ENCODE assay signal across 8 mouse cellular contexts in the genomic region with DNA sequence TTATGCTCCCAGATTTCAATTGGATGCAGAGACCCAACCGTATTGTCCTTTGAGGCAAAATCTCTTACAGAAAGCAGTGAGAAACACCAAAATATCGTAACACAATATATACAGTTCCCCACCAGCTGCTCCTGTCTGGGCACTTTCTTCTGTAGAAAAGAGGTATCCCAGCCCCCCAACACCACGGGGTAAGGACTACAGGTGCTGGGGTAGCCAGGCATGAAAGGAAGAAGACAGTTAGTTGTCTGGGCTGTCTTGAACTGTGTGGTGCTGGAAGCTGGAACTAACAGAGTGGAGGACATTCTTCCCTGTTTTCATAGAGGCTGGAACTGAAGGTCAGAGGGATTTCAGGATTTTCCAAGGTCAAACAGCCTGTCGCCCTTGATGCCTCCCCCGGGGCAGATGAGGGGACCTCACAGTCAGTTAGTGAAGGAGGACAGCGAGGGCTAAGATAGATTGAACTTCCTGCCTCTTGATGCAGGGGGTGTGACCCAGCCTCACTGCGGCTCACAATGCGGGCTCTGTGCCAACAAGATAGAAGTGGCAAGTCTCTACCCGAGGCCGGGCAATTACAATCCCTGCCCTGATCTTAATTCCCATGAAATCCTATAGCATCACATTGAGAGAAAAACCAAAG.
DNase-seq lines count a peak whose midpoint lies in the region; ATAC-seq and TF ChIP-seq lines count a peak whose summit lies in the region.

No protein-coding gene starts in this region.

- no peaks in the 10 kb centered on the region for H3K9me3 ChIP-seq in heart, embryonic 11.5 days (replicated peaks; ENCODE audit: control insufficient read depth, low read length)
- H3K9me3 ChIP-seq in midbrain, postnatal 0 days (ENCODE audit: low read length), result no peaks in the 10 kb centered on the region

- intact Hi-C loops in heart, adult 2 months (cut with DNase I), result no loop called here

- H3K27ac ChIP-seq in heart, embryonic 11.5 days (ENCODE audit: low read depth, low read length), result peak overlapping the region; percentile 75
- H3K27ac ChIP-seq in heart, adult 2 months, result no peak overlapping the region
- no peak overlapping the region for H3K27ac ChIP-seq in midbrain, postnatal 0 days (ENCODE audit: low read depth, low read length)

- no peak for TF ChIP-seq EP300 in heart, adult 2 months (IDR thresholded peaks at IDR 0.05; ENCODE audit: insufficient read depth, low read depth, low read length)

- no peaks in the 10 kb centered on the region for H3K36me3 ChIP-seq in heart, embryonic 11.5 days (ENCODE audit: control insufficient read depth, insufficient read depth, low read length)
- no peaks in the 10 kb centered on the region for H3K36me3 ChIP-seq in heart, adult 2 months (ENCODE audit: control insufficient read depth, insufficient read depth, low read length)
- H3K36me3 ChIP-seq in midbrain, postnatal 0 days (ENCODE audit: insufficient read depth, low read length), result no peaks in the 10 kb centered on the region

- ATAC-seq in heart, embryonic 11.5 days (replicated peaks; ENCODE audit: insufficient number of reproducible peaks, low FRiP score, low TSS enrichment), result 0 out of 2 replicates have a peak, but pooled peaks have one; percentile 55
- ATAC-seq in granulocyte monocyte progenitor cell, adult 5-6 weeks (replicated peaks; ENCODE audit: poor library complexity, severe bottlenecking), result peak; percentile 52
- no peak for ATAC-seq in midbrain, postnatal 0 days (ENCODE audit: low FRiP score)

- TF ChIP-seq CTCF in heart, adult 2 months (IDR thresholded peaks at IDR 0.05), result no peak
- TF ChIP-seq CTCF in midbrain, postnatal 0 days (IDR thresholded peaks at IDR 0.05), result no peak

- H3K9ac ChIP-seq in heart, embryonic 11.5 days (ENCODE audit: low read depth, low read length), result peak overlapping the region; percentile 36; the same call in 1 of the 2 replicates
- H3K9ac ChIP-seq in heart, adult 2 months (ENCODE audit: low read depth, low read length), result no peak overlapping the region
- H3K9ac ChIP-seq in midbrain, postnatal 0 days (replicated peaks; ENCODE audit: low read length, poor library complexity, severe bottlenecking), result no peak overlapping the region

- no peaks in the 10 kb centered on the region for H3K27me3 ChIP-seq in heart, embryonic 11.5 days (ENCODE audit: control insufficient read depth, insufficient read depth, low read length)
- H3K27me3 ChIP-seq in heart, adult 2 months (ENCODE audit: control insufficient read depth, insufficient read depth, low read length), result no peaks in the 10 kb centered on the region
- no peaks in the 10 kb centered on the region for H3K27me3 ChIP-seq in midbrain, postnatal 0 days (ENCODE audit: insufficient read depth, low read length)

- 38% methylated on average over 10 of the region's 10 CpGs for WGBS in heart, embryonic 11.5 days (ENCODE audit: insufficient replicate concordance)
- WGBS in heart, adult 2 months, result 24% methylated on average over 10 of the region's 10 CpGs
- 54% methylated on average over 10 of the region's 10 CpGs for WGBS in midbrain, postnatal 0 days

- no peak overlapping the region for H3K4me3 ChIP-seq in heart, embryonic 11.5 days (ENCODE audit: low read depth, low read length)
- no peak overlapping the region for H3K4me3 ChIP-seq in heart, adult 2 months
- no peak overlapping the region for H3K4me3 ChIP-seq in midbrain, postnatal 0 days (ENCODE audit: low read depth, low read length)

- peaks cover 43% of the 10 kb centered on the region for H3K4me1 ChIP-seq in heart, embryonic 11.5 days (ENCODE audit: control insufficient read depth, insufficient read depth, low read length)
- peaks cover 12% of the 10 kb centered on the region for H3K4me1 ChIP-seq in heart, adult 2 months (ENCODE audit: control insufficient read depth, insufficient read depth, low read length)
- H3K4me1 ChIP-seq in midbrain, postnatal 0 days (ENCODE audit: insufficient read depth, low read length), result no peaks in the 10 kb centered on the region

- H3K4me2 ChIP-seq in heart, embryonic 11.5 days, result peak overlapping the region; percentile 27; the same call in 1 of the 2 replicates
- H3K4me2 ChIP-seq in midbrain, postnatal 0 days (ENCODE audit: low read depth, low read length, poor library complexity, severe bottlenecking), result no peak overlapping the region

- H3K79me2 ChIP-seq in heart, adult 2 months (replicated peaks; ENCODE audit: control insufficient read depth, insufficient read depth, low read length), result no peaks in the 10 kb centered on the region

- no peak for DNase-seq in heart, adult 2 months
- DNase-seq in T-cell, adult 2 months (ENCODE audit: low spot score), result peak; percentile 69
- DNase-seq in kidney, postnatal 25 days, result peak; percentile 51 to 58
- peak; percentile 36 for DNase-seq in midbrain, postnatal 0 days (ENCODE audit: low spot score)
- no peak for DNase-seq in layer of hippocampus, postnatal 25 days (ENCODE audit: extremely low spot score in 1 of 2, low spot score in 1 of 2)
- DNase-seq in layer of hippocampus, adult 9-10 months (ENCODE audit: low spot score), result no peak

- no peak for TF ChIP-seq POLR2A in heart, adult 2 months (IDR thresholded peaks at IDR 0.05; ENCODE audit: insufficient read depth, low read depth, low read length)

Comparison
In these comparisons a context has a peak if more than half of its experiments do, and no peak if none do; other contexts are left out.
1. DNase-seq: peak in T-cell, adult 2 months (single experiment), kidney, postnatal 25 days (2 of 2) and midbrain, postnatal 0 days (single experiment); none in heart, adult 2 months (0 of 2), layer of hippocampus, postnatal 25 days (0 of 2) and layer of hippocampus, adult 9-10 months (single experiment).